In genomic region chr8:120126357-120127161, GRCm38 (mm10) we compare ENCODE assay signal across 10 mouse cellular contexts. TPM values are rescaled to one million over a fixed set of nuclear protein-coding genes. Genes with fewer than 3 reads are reported as not detected.
DNase-seq lines count a peak whose midpoint lies in the region; ATAC-seq and TF ChIP-seq lines count a peak whose summit lies in the region.
"Had no signal": no experiment of that assay in that cellular context is flagged by ENCODE, and none has a peak within 500 bp of the region (broad histone marks: within the 10 kb centered on the region; RNA-seq: fewer than 3 reads in every experiment).

No protein-coding gene starts in this region.

- H3K4me2 ChIP-seq in forebrain, embryonic 12.5 days = no peak overlapping the region
- no peak overlapping the region for H3K4me2 ChIP-seq in forebrain, embryonic 16.5 days (ENCODE audit: low read length)
- H3K4me2 ChIP-seq in kidney, postnatal 0 days (ENCODE audit: low read length) = no peak overlapping the region
- H3K4me2 ChIP-seq: neural tube, embryonic 12.5 days had no signal

- DNase-seq in embryonic facial prominence, embryonic 10.5 days (ENCODE audit: low spot score) = no peak
- DNase-seq in kidney, postnatal 0 days (ENCODE audit: low spot score) = peak; percentile 49
- DNase-seq in right cerebral cortex, postnatal 10 days (ENCODE audit: low spot score in 2 of 2) = no peak
- DNase-seq in frontal cortex, postnatal 14 days (ENCODE audit: low spot score in 2 of 2) = no peak

- no peak for TF ChIP-seq CTCF in kidney, postnatal 0 days (IDR thresholded peaks at IDR 0.05; ENCODE audit: low read depth)

- 0 out of 2 replicates have a peak, but pooled peaks cover 3% of the 10 kb centered on the region for H3K9me3 ChIP-seq in forebrain, embryonic 12.5 days
- no peaks in the 10 kb centered on the region for H3K9me3 ChIP-seq in forebrain, embryonic 16.5 days (ENCODE audit: control insufficient read depth, low read length)
- no peaks in the 10 kb centered on the region for H3K9me3 ChIP-seq in embryonic facial prominence, embryonic 10.5 days
- H3K9me3 ChIP-seq in kidney, postnatal 0 days (replicated peaks; ENCODE audit: low read length) = no peaks in the 10 kb centered on the region
- H3K9me3 ChIP-seq: neural tube, embryonic 12.5 days had no signal

- H3K27me3 ChIP-seq in forebrain, embryonic 12.5 days = peaks cover 13% of the 10 kb centered on the region; the same call in 1 of the 2 replicates
- H3K27me3 ChIP-seq in forebrain, embryonic 16.5 days (replicated peaks; ENCODE audit: control insufficient read depth, insufficient read depth, low read length) = no peaks in the 10 kb centered on the region
- peaks cover 19% of the 10 kb centered on the region for H3K27me3 ChIP-seq in embryonic facial prominence, embryonic 10.5 days (replicated peaks; ENCODE audit: low read depth, poor library complexity, severe bottlenecking)
- no peaks in the 10 kb centered on the region for H3K27me3 ChIP-seq in kidney, postnatal 0 days (ENCODE audit: insufficient read depth, low read length)

- no peak overlapping the region for H3K9ac ChIP-seq in forebrain, embryonic 12.5 days
- no peak overlapping the region; the same call in 1 of the 2 replicates for H3K9ac ChIP-seq in forebrain, embryonic 16.5 days (replicated peaks; ENCODE audit: low read depth, low read length)
- no peak overlapping the region for H3K9ac ChIP-seq in kidney, postnatal 0 days (ENCODE audit: low read depth, low read length)
- H3K9ac ChIP-seq: neural tube, embryonic 12.5 days had no signal

- H3K4me1 ChIP-seq in forebrain, embryonic 12.5 days = peaks cover 44% of the 10 kb centered on the region
- peaks cover 11% of the 10 kb centered on the region; the same call in 1 of the 2 replicates for H3K4me1 ChIP-seq in forebrain, embryonic 16.5 days (replicated peaks; ENCODE audit: control insufficient read depth, insufficient read depth, low read length)
- H3K4me1 ChIP-seq in embryonic facial prominence, embryonic 10.5 days = peaks cover 58% of the 10 kb centered on the region
- 0 out of 2 replicates have a peak, but pooled peaks cover 3% of the 10 kb centered on the region for H3K4me1 ChIP-seq in kidney, postnatal 0 days (replicated peaks; ENCODE audit: insufficient read depth, low read length)

- H3K36me3 ChIP-seq in forebrain, embryonic 12.5 days (replicated peaks) = no peaks in the 10 kb centered on the region
- no peaks in the 10 kb centered on the region for H3K36me3 ChIP-seq in forebrain, embryonic 16.5 days (ENCODE audit: control insufficient read depth, insufficient read depth)
- H3K36me3 ChIP-seq in embryonic facial prominence, embryonic 10.5 days (replicated peaks) = no peaks in the 10 kb centered on the region
- no peaks in the 10 kb centered on the region for H3K36me3 ChIP-seq in kidney, postnatal 0 days (ENCODE audit: insufficient read depth, low read length)
- no peaks in the 10 kb centered on the region for H3K36me3 ChIP-seq in macrophage (ENCODE audit: inconsistent target)
- H3K36me3 ChIP-seq: neural tube, embryonic 12.5 days had no signal

- peaks cover 78% of the 10 kb centered on the region for H3K79me2 ChIP-seq in macrophage (ENCODE audit: inconsistent target)

- no peak overlapping the region for H3K4me3 ChIP-seq in forebrain, embryonic 12.5 days (replicated peaks)
- no peak overlapping the region for H3K4me3 ChIP-seq in forebrain, embryonic 16.5 days (replicated peaks; ENCODE audit: low read length)
- H3K4me3 ChIP-seq in embryonic facial prominence, embryonic 10.5 days = no peak overlapping the region
- no peak overlapping the region for H3K4me3 ChIP-seq in kidney, postnatal 0 days (replicated peaks; ENCODE audit: low read depth, low read length)
- H3K4me3 ChIP-seq in macrophage (ENCODE audit: inconsistent target) = no peak overlapping the region
- H3K4me3 ChIP-seq: erythroblast, embryonic 14.5 days; neural tube, embryonic 12.5 days had no signal

- 34% methylated on average over 14 of the region's 14 CpGs for WGBS in forebrain, embryonic 12.5 days
- 29% methylated on average over 14 of the region's 14 CpGs for WGBS in forebrain, embryonic 16.5 days
- WGBS in embryonic facial prominence, embryonic 10.5 days = 26% methylated on average over 14 of the region's 14 CpGs
- 26% methylated on average over 14 of the region's 14 CpGs for WGBS in kidney, postnatal 0 days
- WGBS in macrophage (ENCODE audit: missing documents) = 45% methylated on average over 14 of the region's 14 CpGs

- peak overlapping the region; percentile 2; the same call in 1 of the 2 replicates for H3K27ac ChIP-seq in forebrain, embryonic 12.5 days
- H3K27ac ChIP-seq in forebrain, embryonic 16.5 days (ENCODE audit: low read length) = no peak overlapping the region
- H3K27ac ChIP-seq in embryonic facial prominence, embryonic 10.5 days (replicated peaks) = 0 out of 2 replicates have a peak overlapping the region, but pooled peaks have one; percentile 21
- H3K27ac ChIP-seq in kidney, postnatal 0 days = peak overlapping the region; percentile 80
- H3K27ac ChIP-seq in macrophage = 0 out of 2 replicates have a peak overlapping the region, but pooled peaks have one; percentile 7
- H3K27ac ChIP-seq: neural tube, embryonic 12.5 days had no signal

- no peak for ATAC-seq in forebrain, embryonic 12.5 days (ENCODE audit: low FRiP score)
- ATAC-seq in forebrain, embryonic 16.5 days = no peak
- 0 out of 2 replicates have a peak, but pooled peaks have one; percentile 41 for ATAC-seq in kidney, postnatal 0 days (replicated peaks; ENCODE audit: low FRiP score, low read depth)
- no peak for ATAC-seq in CD4-positive, CD25-positive, alpha-beta regulatory T cell, adult 4 months

RNA-seq across cellular contexts. Expression of gene 6430548M08Rik, which starts 12.6 kb away (rescaled TPM):
- polyA plus RNA-seq in forebrain, embryonic 12.5 days (2016; fragmentation: Nextera tagmentation; extraction: Ambion mirVana) = 12.9 and 14.1 TPM in 2 replicates
- polyA plus RNA-seq in forebrain, embryonic 16.5 days (2015; fragmentation: Nextera tagmentation; extraction: Ambion mirVana) = 27.5 and 29.2 TPM in 2 replicates
- polyA plus RNA-seq in embryonic facial prominence, embryonic 10.5 days (2016; fragmentation: Nextera tagmentation; extraction: Ambion mirVana) = 3.1 and 3.4 TPM in 2 replicates
- 5.4 and 6.9 TPM in 2 replicates for polyA plus RNA-seq in kidney, postnatal 0 days (2015; fragmentation: Nextera tagmentation; extraction: Ambion mirVana)
- total RNA-seq in macrophage (2018; cell fraction: chromatin; rRNA removed) = 10 to 100 TPM in 16 of 26 experiments, 1 to 10 TPM in 10; 1.4 to 55.6 (median 17.6) TPM
- 10 to 100 TPM in 25 of 26 experiments, 1 to 10 TPM in 1; 8.5 to 48.8 (median 22.5) TPM for total RNA-seq in macrophage (2018; cell fraction: cytosol; rRNA removed)
- 10 to 100 TPM in 21 of 26 experiments, 1 to 10 TPM in 5; 4.2 to 47.4 (median 20.8) TPM for total RNA-seq in macrophage (2018; cell fraction: nucleus; rRNA removed)
- 25.6 to 29.2 TPM (median 26.4 TPM) in 3 replicates for polyA plus RNA-seq in macrophage (2018)
- polyA plus RNA-seq in CD4-positive, CD25-positive, alpha-beta regulatory T cell, adult 4 months (2017; shearing (Covaris generic)) = under 1 TPM in 1 of 2 experiments, not detected in 1; 0.20 TPM

RNA-seq across cellular contexts. Expression of gene Zdhhc7, which starts 25.3 kb away (rescaled TPM):
- polyA plus RNA-seq in forebrain, embryonic 12.5 days (2016; fragmentation: Nextera tagmentation; extraction: Ambion mirVana) = 30.4 and 31.0 TPM in 2 replicates
- 28.9 and 29.7 TPM in 2 replicates for polyA plus RNA-seq in forebrain, embryonic 16.5 days (2015; fragmentation: Nextera tagmentation; extraction: Ambion mirVana)
- 30.0 and 33.0 TPM in 2 replicates for polyA plus RNA-seq in embryonic facial prominence, embryonic 10.5 days (2016; fragmentation: Nextera tagmentation; extraction: Ambion mirVana)
- 30.3 and 31.8 TPM in 2 replicates for polyA plus RNA-seq in kidney, postnatal 0 days (2015; fragmentation: Nextera tagmentation; extraction: Ambion mirVana)
- 10 to 100 TPM in 22 of 26 experiments, 1 to 10 TPM in 4; 5.8 to 47.9 (median 19.9) TPM for total RNA-seq in macrophage (2018; cell fraction: chromatin; rRNA removed)
- total RNA-seq in macrophage (2018; cell fraction: cytosol; rRNA removed) = 10 to 100 TPM; 16.4 to 44.2 (median 33.9) TPM
- 10 to 100 TPM; 12.3 to 55.8 (median 27.6) TPM for total RNA-seq in macrophage (2018; cell fraction: nucleus; rRNA removed)
- polyA plus RNA-seq in macrophage (2018) = 18.5 to 34.0 TPM (median 27.8 TPM) in 3 replicates
- polyA plus RNA-seq in CD4-positive, CD25-positive, alpha-beta regulatory T cell, adult 4 months (2017; shearing (Covaris generic)) = 1 to 10 TPM; 4.9 to 5.4 TPM

RNA-seq across cellular contexts. Expression of gene Fam92b, which starts 50.7 kb away (rescaled TPM):
- polyA plus RNA-seq in forebrain, embryonic 12.5 days (2016; fragmentation: Nextera tagmentation; extraction: Ambion mirVana) = 2.5 and 3.2 TPM in 2 replicates
- polyA plus RNA-seq in forebrain, embryonic 16.5 days (2015; fragmentation: Nextera tagmentation; extraction: Ambion mirVana) = 1.3 and 1.8 TPM in 2 replicates
- 0.83 and 0.86 TPM in 2 replicates for polyA plus RNA-seq in embryonic facial prominence, embryonic 10.5 days (2016; fragmentation: Nextera tagmentation; extraction: Ambion mirVana)
- polyA plus RNA-seq in kidney, postnatal 0 days (2015; fragmentation: Nextera tagmentation; extraction: Ambion mirVana) = not detected in 2 replicates
- not detected for total RNA-seq in macrophage (2018; cell fraction: chromatin; rRNA removed)
- total RNA-seq in macrophage (2018; cell fraction: cytosol; rRNA removed) = not detected
- not detected for total RNA-seq in macrophage (2018; cell fraction: nucleus; rRNA removed)
- not detected in 3 replicates for polyA plus RNA-seq in macrophage (2018)
- polyA plus RNA-seq in CD4-positive, CD25-positive, alpha-beta regulatory T cell, adult 4 months (2017; shearing (Covaris generic)) = not detected
- polyA plus RNA-seq: erythroblast, embryonic 14.5 days had no signal
